Mouse (Mus musculus) ES-E14 (cell line): Measurements from ENCODE around the gene Gm26657.

ENCODE experiments used
- CHD2 ChIP-seq: IDR thresholded peaks from 2 replicates; pipeline ENCODE4 v1.6.1; 2014; ENCODE audit warnings: mild to moderate bottlenecking, low read depth, low read length, inconsistent platforms
- MAFK ChIP-seq: IDR thresholded peaks from 2 replicates; pipeline ENCODE4 v1.6.1; 2014; ENCODE audit warnings: mild to moderate bottlenecking, low read depth, low read length, inconsistent platforms; ENCODE audit not compliant: insufficient read depth
- ZC3H11A ChIP-seq: IDR thresholded peaks from 2 replicates; pipeline ENCODE4 v1.6.1; 2012; ENCODE audit warnings: low read depth, mild to moderate bottlenecking, inconsistent platforms, low read length, borderline replicate concordance

GRCm38 (mm10) chr4:56767861-56768284 lies 28.0 kb downstream of the Gm26657 start:
- no peak for TF ChIP-seq ZC3H11A
- no peak for TF ChIP-seq CHD2
- no peak for TF ChIP-seq MAFK
